Mouse (Mus musculus): Measurements from ENCODE around the gene Hgd. TPM values are rescaled to one million over a fixed set of nuclear protein-coding genes. Genes with fewer than 3 reads are reported as not detected.
A peak's percentile ranks its signal among the peaks of the same experiment; 100 is the strongest.
"Not testable (repeated sequence)": the region's sequence is repeated elsewhere in the genome, so short reads cannot be mapped to it uniquely, and the experiment has no call there.

Gene Hgd
- polyA plus RNA-seq, 1 experiment from 2014 or later: 19.5 TPM

DNA sequence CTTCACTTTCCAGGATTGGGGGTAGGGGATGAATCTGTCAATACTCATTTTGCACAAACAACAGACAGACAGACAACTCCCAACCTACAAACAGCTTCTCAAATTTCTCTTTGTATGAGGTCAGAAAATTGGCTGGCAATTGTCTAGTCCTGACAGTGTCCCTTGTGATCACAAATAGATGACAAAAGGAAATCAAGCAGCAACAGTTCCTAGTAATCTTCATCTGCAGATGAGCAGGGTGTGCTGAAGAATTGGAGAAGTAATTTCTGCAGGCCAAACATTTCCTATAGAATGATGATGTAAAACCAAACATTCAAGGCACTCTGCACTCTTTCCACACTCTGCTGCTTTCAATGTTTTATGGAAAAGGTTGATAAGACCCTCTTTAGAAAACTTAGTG is 57.8 kb downstream of the Hgd start:
- Histone ChIP-seq H3K4me1 (peaks cover 18% of the 10 kb centered on the region), H3K27ac (no peak overlapping the region), H3K27me3 (replicated peaks) (no peaks in the 10 kb centered on the region), H3K4me2 (no peak overlapping the region), H3K9me3 (replicated peaks) (no peaks in the 10 kb centered on the region), H3K36me3 (no peaks in the 10 kb centered on the region), H3K9ac (no peak overlapping the region), H3K4me3 (no peak overlapping the region)
- ATAC-seq: no peak

DNA sequence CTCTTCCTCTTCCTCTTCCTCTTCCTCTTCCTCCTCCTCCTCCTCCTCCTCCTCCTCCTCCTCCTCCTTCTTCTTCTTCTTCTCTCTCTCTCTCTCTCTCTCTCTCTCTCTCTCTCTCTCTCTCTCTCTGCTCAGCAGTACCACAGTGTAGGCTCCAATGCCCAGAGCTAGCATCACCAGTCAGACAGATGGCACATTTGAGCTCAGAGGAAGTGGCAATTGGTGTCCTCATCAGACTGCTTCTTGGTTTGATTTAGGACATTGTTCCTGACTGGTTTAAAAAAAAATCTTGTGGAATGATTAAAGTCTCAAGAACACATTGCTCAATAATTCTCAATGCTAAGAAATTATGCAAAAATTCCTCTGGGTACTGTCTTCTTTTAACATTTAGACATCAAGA is 60.6 kb downstream of the Hgd start:
- ATAC-seq; H3K9ac ChIP-seq; H3K9me3 ChIP-seq (replicated peaks); H3K4me2 ChIP-seq; H3K4me3 ChIP-seq; H3K36me3 ChIP-seq; H3K4me1 ChIP-seq; H3K27me3 ChIP-seq (replicated peaks); H3K27ac ChIP-seq: not testable (repeated sequence)

DNA sequence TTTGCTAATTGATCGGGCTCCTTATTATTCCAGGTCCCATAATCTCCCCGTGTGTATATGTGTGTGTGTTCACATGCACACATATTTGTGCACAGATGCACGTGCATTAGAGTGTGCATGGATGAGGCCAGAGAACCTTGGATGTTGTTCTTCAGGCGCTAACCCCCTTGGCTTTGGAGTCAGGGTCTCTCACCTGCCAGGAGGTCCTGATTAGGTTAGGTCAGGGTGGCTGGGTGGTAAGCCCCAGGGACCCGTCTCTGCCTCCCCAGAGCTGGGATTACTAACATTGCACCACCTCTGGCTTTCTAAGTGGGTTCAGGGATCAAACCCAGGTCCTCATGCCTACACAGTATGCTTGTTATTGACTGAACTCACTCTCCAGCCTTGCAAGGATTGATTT is 64.5 kb downstream of the Hgd start:
- Histone ChIP-seq H3K4me1 (no peaks in the 10 kb centered on the region), H3K4me2 (no peak overlapping the region), H3K27ac (no peak overlapping the region), H3K27me3 (replicated peaks) (no peaks in the 10 kb centered on the region), H3K9me3 (replicated peaks) (no peaks in the 10 kb centered on the region), H3K4me3 (no peak overlapping the region), H3K36me3 (peaks cover 41% of the 10 kb centered on the region), H3K9ac (no peak overlapping the region)
- ATAC-seq: no peak
- 78% methylated on average over 5 of the region's 5 CpGs for WGBS (ENCODE audit: insufficient replicate concordance)

DNA sequence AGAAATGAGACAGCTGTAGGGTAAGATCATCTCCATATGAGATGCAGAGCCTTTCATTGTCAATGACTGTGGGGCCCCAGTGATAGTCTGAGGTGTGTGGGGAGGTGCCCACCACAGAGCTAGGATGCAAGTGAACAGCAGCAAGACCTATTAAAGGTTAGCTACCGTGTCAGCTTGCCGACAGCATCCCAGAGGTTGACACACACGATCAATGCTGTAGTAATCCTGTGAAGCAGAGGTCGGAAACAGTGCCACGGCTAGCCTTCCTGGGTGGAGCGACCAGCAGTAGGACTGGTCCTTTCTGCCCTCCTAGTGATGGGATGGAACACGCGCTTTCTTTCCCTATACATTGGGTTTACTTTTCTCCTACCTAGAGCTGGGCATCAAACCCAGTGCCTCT is 65.3 kb downstream of the Hgd start:
- H3K36me3 ChIP-seq: peaks cover 41% of the 10 kb centered on the region
- H3K27ac ChIP-seq: no peak overlapping the region
- H3K4me3 ChIP-seq: no peak overlapping the region
- H3K9ac ChIP-seq: no peak overlapping the region
- 82% methylated on average over 8 of the region's 8 CpGs for WGBS (ENCODE audit: insufficient replicate concordance)
- H3K27me3 ChIP-seq (replicated peaks): no peaks in the 10 kb centered on the region
- H3K4me1 ChIP-seq: no peaks in the 10 kb centered on the region
- H3K9me3 ChIP-seq (replicated peaks): no peaks in the 10 kb centered on the region
- H3K4me2 ChIP-seq: no peak overlapping the region
- ATAC-seq: no peak

DNA sequence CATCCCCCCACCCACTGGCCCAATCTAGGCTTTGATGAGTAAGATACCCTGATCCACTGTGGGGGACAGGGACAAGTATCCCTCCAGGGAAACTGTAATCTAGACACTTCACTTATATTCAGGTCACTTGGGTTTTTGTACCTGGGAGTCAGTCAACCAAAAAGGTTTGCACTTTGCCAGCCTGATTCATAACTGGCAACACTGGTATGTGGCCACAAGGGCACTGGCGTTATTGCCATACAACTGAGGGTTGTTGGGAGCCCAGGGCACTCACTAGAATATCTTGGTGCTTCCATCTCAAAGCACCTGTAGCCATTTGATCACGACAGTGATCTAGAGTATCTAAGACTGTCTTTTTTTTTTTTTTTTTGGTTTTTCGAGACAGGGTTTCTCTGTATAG is 65.8 kb downstream of the Hgd start:
- no peak for ATAC-seq
- H3K4me2 ChIP-seq: no peak overlapping the region
- H3K36me3 ChIP-seq: peaks cover 44% of the 10 kb centered on the region
- no peak overlapping the region for H3K4me3 ChIP-seq
- no peak overlapping the region for H3K27ac ChIP-seq
- 83% methylated on average over 3 of the region's 3 CpGs for WGBS (ENCODE audit: insufficient replicate concordance)
- H3K9ac ChIP-seq: no peak overlapping the region
- no peaks in the 10 kb centered on the region for H3K9me3 ChIP-seq (replicated peaks)
- H3K27me3 ChIP-seq (replicated peaks): no peaks in the 10 kb centered on the region
- H3K4me1 ChIP-seq: no peaks in the 10 kb centered on the region

DNA sequence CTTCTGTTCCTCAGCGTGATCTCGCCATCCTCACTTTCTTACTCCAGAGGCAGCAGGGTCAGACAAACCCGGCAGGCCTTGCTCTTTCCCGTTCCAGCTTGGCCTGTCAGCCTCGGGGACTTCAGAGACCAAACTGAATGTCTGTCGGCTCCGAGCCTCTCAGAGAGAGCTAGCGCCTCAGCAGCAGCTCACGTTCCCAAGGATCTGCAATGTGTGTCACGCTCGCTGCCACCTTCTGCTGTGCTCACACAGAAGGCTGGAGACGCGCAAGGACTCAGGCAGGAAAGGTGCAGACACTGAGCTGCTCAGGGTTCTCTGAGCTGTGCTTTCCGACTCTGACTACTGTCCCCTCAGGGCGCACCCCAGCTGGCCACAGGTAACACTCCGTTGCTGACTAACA is 67.1 kb downstream of the Hgd start:
- Histone ChIP-seq H3K4me2 (no peak overlapping the region), H3K27ac (no peak overlapping the region), H3K4me1 (peaks cover 7% of the 10 kb centered on the region), H3K4me3 (no peak overlapping the region), H3K27me3 (replicated peaks) (no peaks in the 10 kb centered on the region), H3K9me3 (replicated peaks) (no peaks in the 10 kb centered on the region), H3K9ac (no peak overlapping the region), H3K36me3 (peaks cover 50% of the 10 kb centered on the region)
- 86% methylated on average over 16 of the region's 16 CpGs for WGBS (ENCODE audit: insufficient replicate concordance)
- ATAC-seq: no peak

DNA sequence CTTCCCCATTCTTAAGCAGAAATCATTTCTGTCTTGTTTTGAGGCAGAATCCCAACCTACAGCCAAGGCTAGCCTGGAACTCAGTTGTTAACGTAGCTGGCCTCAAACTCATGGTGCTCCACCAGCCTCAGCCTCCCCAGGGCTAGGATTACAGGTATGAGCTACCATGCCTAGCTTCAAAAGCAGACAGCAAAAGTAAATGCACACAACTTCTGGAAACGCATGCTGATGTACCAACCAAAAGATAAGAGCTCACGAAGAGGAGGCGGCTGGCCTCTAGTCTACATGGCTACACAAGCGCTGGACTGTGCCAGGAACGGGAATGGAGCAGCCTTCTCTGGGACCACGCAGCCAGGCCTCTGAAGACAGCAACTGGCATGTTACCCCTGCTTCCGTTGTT is 68.0 kb downstream of the Hgd start:
- Histone ChIP-seq H3K4me3 (no peak overlapping the region), H3K27me3 (replicated peaks) (no peaks in the 10 kb centered on the region), H3K36me3 (peaks cover 50% of the 10 kb centered on the region), H3K4me1 (peaks cover 15% of the 10 kb centered on the region), H3K27ac (no peak overlapping the region), H3K9me3 (replicated peaks) (no peaks in the 10 kb centered on the region), H3K9ac (no peak overlapping the region), H3K4me2 (no peak overlapping the region)
- 82% methylated on average over 8 of the region's 8 CpGs for WGBS (ENCODE audit: insufficient replicate concordance)
- ATAC-seq: no peak

DNA sequence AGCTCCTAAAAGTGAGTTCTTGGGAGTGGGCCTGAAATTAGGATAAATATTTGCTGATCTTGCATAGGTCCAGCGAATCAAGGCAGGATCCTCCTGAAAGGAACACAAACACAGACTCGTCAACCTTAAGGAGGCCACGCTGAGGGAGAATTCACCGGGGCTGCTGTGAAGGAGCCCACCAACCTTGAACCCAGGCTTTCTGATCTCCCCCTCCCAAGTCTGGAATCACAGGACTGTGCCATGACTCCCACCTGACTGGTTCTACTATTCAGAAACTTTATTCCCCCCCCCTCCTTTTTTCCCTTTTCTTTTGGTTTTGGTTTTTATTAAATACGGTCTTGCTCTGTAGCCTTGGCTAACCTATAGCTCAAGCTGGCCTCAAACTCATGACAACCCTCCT is 69.1 kb downstream of the Hgd start:
- no peak for ATAC-seq
- peaks cover 50% of the 10 kb centered on the region for H3K36me3 ChIP-seq

DNA sequence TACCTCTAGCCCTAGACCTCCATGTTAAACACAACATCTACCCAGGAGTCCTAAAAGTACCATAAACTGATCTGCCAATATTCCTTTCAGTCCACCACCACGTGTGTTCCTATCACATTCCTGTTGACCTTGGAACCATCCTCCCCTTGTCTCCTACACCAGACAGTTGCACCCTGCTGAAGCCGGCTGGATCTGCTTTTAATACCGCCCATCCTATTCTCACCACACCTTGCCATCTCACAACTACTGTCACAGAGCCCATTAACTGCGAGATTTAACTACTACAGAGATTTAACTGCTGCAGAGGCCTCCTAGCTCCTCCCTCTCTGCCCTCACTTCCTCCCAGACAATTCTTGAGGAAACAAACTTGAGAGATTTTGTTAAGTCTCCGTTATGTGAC is 71.5 kb downstream of the Hgd start:
- Histone ChIP-seq H3K27ac (no peak overlapping the region), H3K4me3 (no peak overlapping the region), H3K4me2 (no peak overlapping the region), H3K9ac (no peak overlapping the region), H3K27me3 (replicated peaks) (no peaks in the 10 kb centered on the region), H3K9me3 (replicated peaks) (no peaks in the 10 kb centered on the region), H3K36me3 (peaks cover 33% of the 10 kb centered on the region), H3K4me1 (peaks cover 40% of the 10 kb centered on the region)
- 71% methylated on average over 5 of the region's 5 CpGs for WGBS (ENCODE audit: insufficient replicate concordance)
- ATAC-seq: no peak

More for the DNA sequence above, 69.1 kb downstream of the Hgd start:
- H3K4me1 ChIP-seq: peaks cover 22% of the 10 kb centered on the region
- H3K4me2 ChIP-seq: no peak overlapping the region
- H3K9ac ChIP-seq: no peak overlapping the region
- no peak overlapping the region for H3K27ac ChIP-seq
- H3K4me3 ChIP-seq: no peak overlapping the region
- no peaks in the 10 kb centered on the region for H3K9me3 ChIP-seq (replicated peaks)
- WGBS (ENCODE audit: insufficient replicate concordance): 91% methylated on average over 5 of the region's 5 CpGs
- no peaks in the 10 kb centered on the region for H3K27me3 ChIP-seq (replicated peaks)

DNA sequence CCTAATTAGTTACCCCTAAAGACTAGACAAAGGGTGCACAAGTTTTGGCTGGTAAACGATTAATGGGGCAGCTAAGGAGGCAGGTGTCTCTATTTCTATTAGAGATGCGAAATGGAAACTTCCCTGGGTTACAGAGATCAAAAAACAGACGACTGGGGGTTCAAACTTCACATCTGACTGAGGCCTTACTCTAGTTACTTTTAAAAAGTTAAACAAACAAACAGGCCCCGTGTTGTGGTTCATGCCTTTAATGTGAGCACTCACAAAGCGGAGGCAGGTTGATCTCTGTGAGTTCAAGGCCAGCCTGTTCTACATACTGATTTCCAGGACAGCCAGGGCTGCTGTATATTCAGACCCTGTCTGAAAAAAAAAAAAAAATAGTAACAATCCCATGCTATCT is 72.7 kb downstream of the Hgd start:
- Histone ChIP-seq H3K27ac (no peak overlapping the region), H3K9ac (no peak overlapping the region), H3K9me3 (replicated peaks) (no peaks in the 10 kb centered on the region), H3K27me3 (replicated peaks) (no peaks in the 10 kb centered on the region), H3K36me3 (peaks cover 21% of the 10 kb centered on the region), H3K4me1 (peaks cover 40% of the 10 kb centered on the region), H3K4me2 (peak overlapping the region; percentile 75), H3K4me3 (peak overlapping the region; percentile 87)
- no peak for ATAC-seq
- WGBS (ENCODE audit: insufficient replicate concordance): 79% methylated on average over 5 of the region's 5 CpGs

DNA sequence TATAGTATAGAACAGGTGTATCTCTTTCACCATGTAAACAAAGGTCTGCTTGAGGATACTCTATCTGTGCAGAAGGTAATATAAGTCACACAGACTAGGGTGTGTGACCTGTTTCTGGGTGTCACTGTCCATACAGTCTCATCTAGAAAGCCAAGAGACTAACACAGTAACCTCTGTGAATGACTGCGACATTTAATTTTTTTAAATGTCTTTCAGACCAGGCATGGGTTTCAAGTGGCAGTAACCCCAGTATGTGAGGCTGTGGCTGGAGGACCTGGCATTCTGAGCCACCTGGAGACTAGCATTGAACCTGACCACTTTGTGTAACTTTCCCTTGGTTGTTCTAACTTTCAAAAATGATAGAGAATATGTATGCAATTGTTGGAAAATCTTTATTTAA is 73.1 kb downstream of the Hgd start:
- Histone ChIP-seq H3K4me1 (peaks cover 40% of the 10 kb centered on the region), H3K27me3 (replicated peaks) (no peaks in the 10 kb centered on the region), H3K4me3 (peak overlapping the region; percentile 87), H3K9ac (peak overlapping the region; percentile 92; the same call in 1 of the 2 replicates), H3K36me3 (peaks cover 17% of the 10 kb centered on the region), H3K9me3 (replicated peaks) (no peaks in the 10 kb centered on the region), H3K4me2 (peak overlapping the region; percentile 75), H3K27ac (peak overlapping the region; percentile 45; the same call in 1 of the 2 replicates)
- 71% methylated on average over 1 of the region's 1 CpGs for WGBS (ENCODE audit: insufficient replicate concordance)
- no peak for ATAC-seq

DNA sequence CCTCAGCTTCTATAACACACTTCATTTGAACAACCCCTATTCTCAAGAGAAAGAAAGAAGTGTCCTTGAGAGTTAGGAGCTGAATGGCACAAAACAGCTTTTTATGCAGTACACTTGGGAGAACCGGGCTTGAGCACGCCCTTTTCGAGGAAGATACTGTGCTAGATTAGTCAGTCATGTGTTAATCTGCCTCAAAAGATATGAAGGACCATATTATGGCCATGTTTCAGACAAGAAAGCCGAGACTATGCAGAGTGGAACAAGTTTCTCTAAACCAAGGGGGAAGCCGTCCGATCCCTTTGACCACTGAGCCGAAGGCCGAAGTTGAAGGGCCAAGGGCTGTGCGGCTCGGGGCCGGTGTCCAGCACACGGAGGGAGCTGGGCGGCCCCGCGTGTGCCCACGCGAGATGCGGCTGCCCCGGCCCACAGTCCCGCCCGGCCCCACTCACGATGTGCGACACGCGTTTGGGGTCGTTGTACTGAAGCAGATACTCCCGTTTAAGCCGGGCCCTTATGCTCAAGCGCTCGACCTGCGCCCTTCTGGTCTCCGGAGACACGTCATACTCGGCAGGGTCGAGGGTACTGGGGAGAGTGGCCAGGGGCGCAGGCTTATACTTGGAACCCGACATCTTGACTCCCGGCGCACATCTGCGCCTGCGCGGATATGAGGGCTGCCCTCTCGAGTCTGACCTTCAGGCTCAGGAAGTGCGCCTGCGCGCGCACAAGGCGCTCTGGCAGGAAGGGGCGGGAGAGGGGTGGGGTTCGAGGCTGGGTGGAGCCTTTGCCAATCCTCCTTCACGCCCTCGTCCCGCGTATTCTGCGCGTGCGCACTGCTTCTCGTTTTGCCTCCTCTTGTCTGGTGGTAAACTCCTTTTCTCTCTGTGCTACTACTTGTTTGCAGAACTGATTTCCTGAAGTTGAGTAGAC is 74.0 kb downstream of the Hgd start, which contains the start of gene Ndufb4:
Ndufb4 (minus strand) TSS at position 723 of the 927 bp plus-strand sequence.
- Histone ChIP-seq H3K36me3 (peaks cover 10% of the 10 kb centered on the region), H3K9me3 (replicated peaks) (no peaks in the 10 kb centered on the region), H3K4me3 (peak within 1 kb of the TSS; percentile 87), H3K9ac (peak within 1 kb of the TSS; percentile 92), H3K4me2 (peak within 1 kb of the TSS; percentile 75), H3K4me1 (peaks cover 40% of the 10 kb centered on the region), H3K27me3 (replicated peaks) (no peaks in the 10 kb centered on the region), H3K27ac (peak within 1 kb of the TSS; percentile 93)
- under 1% methylated on average over 51 of the region's 58 CpGs for WGBS (ENCODE audit: insufficient replicate concordance)
- ATAC-seq: peak; percentile 96

Measured in liver, embryonic 12.5 days (tissue).